Mouse (Mus musculus) left cerebral cortex, postnatal 4 days (tissue): ENCODE data around the gene Olfr594. TPM values are rescaled to one million over a fixed set of nuclear protein-coding genes. Genes with fewer than 3 reads are reported as not detected.
"Not testable (repeated sequence)": the region's sequence is repeated elsewhere in the genome, so short reads cannot be mapped to it uniquely, and the experiment has no call there.

Experiments used
- DNase-seq: peaks from one replicate; pipeline ENCODE4 v3.0.0-alpha.2; 2022
- intact Hi-C: fragments of 180-260 bp; cut with DNase I; formaldehyde crosslinking; loops from one replicate; pipeline ENCODE4 v1.15.1; 2025
- microRNA-seq: library from miRNA; unstranded; fragments of <30 nt; microRNA quantifications from one replicate; pipeline ENCODE4 v1.2.0, GENCODE M21; 2022
- total RNA-seq, 2 experiments: library from RNA; stranded (reverse); gene quantifications; 2 replicates each; pipeline ENCODE4 v1.2.3; 2021

The Olfr594 gene
- total RNA-seq: not detected

GRCm38 (mm10) chr7:103216696-103217095, at the start of gene Olfr594:
TSS of gene Olfr594 (plus strand) at chr7:103216996.
- intact Hi-C loops: no loop called here
- DNase-seq: no peak

GRCm38 (mm10) chr7:103169697-103170096, 47.1 kb upstream of the Olfr594 start:
- peak; percentile 10 for DNase-seq
- intact Hi-C loops: no loop called here

- intact Hi-C loops: no loop called here
- DNase-seq: no peak
These were observed 38.6 kb upstream of the Olfr594 start, which contains the start of gene Olfr591 for GRCm38 (mm10) chr7:103178240-103178639. TSS of gene Olfr591 (minus strand) at chr7:103178340.

GRCm38 (mm10) chr7:103184503-103184902, 32.3 kb upstream of the Olfr594 start, which contains the start of gene Olfr592:
TSS of gene Olfr592 (plus strand) at chr7:103184803.
- DNase-seq: not testable (repeated sequence)

GRCm38 (mm10) chr7:103211562-103211961, 5.2 kb upstream of the Olfr594 start, which contains the start of gene Olfr593:
TSS of gene Olfr593 (plus strand) at chr7:103211862.
- no peak for DNase-seq
- intact Hi-C loops: no loop called here

More at GRCm38 (mm10) chr7:103184503-103184902, 32.3 kb upstream of the Olfr594 start, which contains the start of gene Olfr592:
- intact Hi-C loops: loop anchor here (10.0 kb wide), 1 partner anchor 990 kb away; no protein-coding TSS in a partner anchor

GRCm38 (mm10) chr7:103212050-103212449, 4.7 kb upstream of the Olfr594 start:
- DNase-seq, intact Hi-C loops: not testable (repeated sequence)

- intact Hi-C loops: not testable (repeated sequence)
These were observed 35.6 kb downstream of the Olfr594 start, which contains the start of gene Usp17ld for GRCm38 (mm10) chr7:103252405-103252804. TSS of gene Usp17ld (minus strand) at chr7:103252505.

More at GRCm38 (mm10) chr7:103252405-103252804, 35.6 kb downstream of the Olfr594 start, which contains the start of gene Usp17ld:
- DNase-seq: not testable (repeated sequence)

Small RNA genes lying within 50 kb of the gene (microRNA-seq; reads per million reads assigned to microRNA genes)
- gene Gm23550 (not detected), gene Gm25171 (not detected)

Other genes starting within 250 kb of the Olfr594 start
- gene Olfr577, start 241.1 kb upstream of the Olfr594 start, total RNA-seq: not detected
- not detected for gene Olfr578, start 227.7 kb upstream of the Olfr594 start, total RNA-seq
- gene Olfr582, start 179.0 kb upstream of the Olfr594 start, total RNA-seq: not detected
- gene Olfr583, start 165.7 kb upstream of the Olfr594 start, total RNA-seq: not detected
- not detected for gene Olfr584, start 135.1 kb upstream of the Olfr594 start, total RNA-seq
- gene Olfr585, start 119.3 kb upstream of the Olfr594 start, total RNA-seq: not detected
- gene Olfr586, start 91.4 kb upstream of the Olfr594 start, total RNA-seq: not detected
- not detected for gene Olfr588-ps1, start 76.1 kb upstream of the Olfr594 start, total RNA-seq
- gene Olfr589, start 60.6 kb upstream of the Olfr594 start, total RNA-seq: not detected
- not detected for gene Olfr591, start 38.7 kb upstream of the Olfr594 start, total RNA-seq
- not detected for gene Olfr592, start 32.2 kb upstream of the Olfr594 start, total RNA-seq
- not detected for gene Olfr593, start 5.1 kb upstream of the Olfr594 start, total RNA-seq
- gene Usp17ld, start 35.5 kb downstream of the Olfr594 start, total RNA-seq: not detected
- not detected for gene Olfr596, start 88.7 kb downstream of the Olfr594 start, total RNA-seq
- not detected for gene Olfr597, start 99.3 kb downstream of the Olfr594 start, total RNA-seq
- not detected for gene Olfr598, start 106.6 kb downstream of the Olfr594 start, total RNA-seq
- not detected for gene Olfr599, start 118.9 kb downstream of the Olfr594 start, total RNA-seq
- gene Olfr600, start 132.7 kb downstream of the Olfr594 start, total RNA-seq: not detected
- not detected for gene Olfr601, start 145.7 kb downstream of the Olfr594 start, total RNA-seq
- gene Olfr603, start 169.2 kb downstream of the Olfr594 start, total RNA-seq: not detected
- not detected for gene Usp17lc, start 198.1 kb downstream of the Olfr594 start, total RNA-seq
- gene Olfr605, start 228.4 kb downstream of the Olfr594 start, total RNA-seq: not detected
- not detected for gene Olfr606, start 232.1 kb downstream of the Olfr594 start, total RNA-seq
- gene Olfr607, start 247.2 kb downstream of the Olfr594 start, total RNA-seq: not detected